Mouse (Mus musculus): ENCODE results near the gene Adam22. TPM values are rescaled to one million over a fixed set of nuclear protein-coding genes. Genes with fewer than 3 reads are reported as not detected.
"Not testable (repeated sequence)": the region's sequence is repeated elsewhere in the genome, so short reads cannot be mapped to it uniquely, and the experiment has no call there.

Adam22 gene
- polyA plus RNA-seq, 1 experiment from 2014 or later: 20.8 TPM

DNA sequence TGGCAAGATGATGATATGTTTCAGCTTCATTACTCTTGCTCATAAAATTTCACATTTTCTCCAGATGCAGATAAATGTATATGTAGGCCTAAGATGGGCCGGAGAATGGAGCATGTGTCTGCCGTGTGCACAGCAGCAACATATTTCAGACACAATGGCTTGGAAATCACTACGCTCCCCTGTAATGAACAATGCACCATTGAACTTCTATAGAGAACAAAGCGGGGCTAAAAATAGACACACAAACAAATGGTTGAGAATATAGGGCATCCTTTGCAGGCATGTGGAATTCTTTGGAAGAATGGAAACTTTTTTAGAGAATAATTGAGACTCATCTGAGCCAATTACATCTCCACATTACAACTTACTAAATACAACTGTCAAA, 143.6 kb downstream of the Adam22 start:
- Histone ChIP-seq H3K4me3 (no peak overlapping the region), H3K27ac (no peak overlapping the region)
- peak; percentile 61; the same call in 1 of the 2 replicates for ATAC-seq

DNA sequence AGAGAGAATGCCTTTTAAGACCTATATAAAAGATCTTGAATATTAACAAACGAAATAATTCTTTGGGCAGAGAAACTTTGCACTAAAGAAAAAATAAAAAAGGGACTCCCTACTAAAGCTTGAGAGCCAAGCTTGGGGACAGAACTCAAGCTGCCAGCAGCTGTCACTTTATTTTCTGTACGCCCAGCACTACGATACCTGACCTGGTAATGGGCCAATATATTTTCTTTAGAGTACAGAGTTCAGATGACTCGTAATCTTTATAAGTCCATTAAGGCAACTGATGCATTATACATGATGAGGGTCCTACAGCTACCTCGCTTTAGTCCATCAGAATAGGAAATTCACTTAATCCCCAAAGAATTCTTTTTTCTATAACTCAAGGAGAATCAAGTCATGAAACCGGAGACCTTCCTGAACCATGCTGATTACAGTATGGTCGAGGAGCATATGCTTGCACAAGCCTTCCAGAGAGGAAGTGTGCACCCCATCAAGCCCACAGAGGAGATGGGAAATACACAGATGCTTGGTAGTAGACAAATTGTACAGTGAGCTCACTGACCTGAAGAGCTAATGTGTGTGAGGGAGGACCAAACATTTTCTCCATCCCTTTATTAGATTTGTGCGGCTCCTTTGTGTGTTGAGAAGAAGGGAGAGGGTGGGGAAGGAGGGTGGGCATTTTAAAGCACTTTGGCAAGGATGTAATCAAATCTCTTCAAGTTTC, 144.2 kb downstream of the Adam22 start:
- Histone ChIP-seq H3K4me2 (no peak overlapping the region), H3K4me3 (no peak overlapping the region), H3K9ac (no peak overlapping the region), H3K27ac (no peak overlapping the region), H3K9me3 (replicated peaks) (no peaks in the 10 kb centered on the region), H3K27me3 (no peaks in the 10 kb centered on the region), H3K36me3 (ENCODE audit: poor library complexity, severe bottlenecking) (no peaks in the 10 kb centered on the region), H3K4me1 (no peaks in the 10 kb centered on the region)
- ATAC-seq: peak; percentile 51; the same call in 1 of the 2 replicates
- 83% methylated on average over 8 of the region's 8 CpGs for WGBS

More for the DNA sequence above, 143.6 kb downstream of the Adam22 start:
- H3K36me3 ChIP-seq (ENCODE audit: poor library complexity, severe bottlenecking): no peaks in the 10 kb centered on the region
- no peak overlapping the region for H3K4me2 ChIP-seq
- WGBS: 63% methylated on average over 4 of the region's 4 CpGs
- no peaks in the 10 kb centered on the region for H3K9me3 ChIP-seq (replicated peaks)
- H3K27me3 ChIP-seq: no peaks in the 10 kb centered on the region
- no peaks in the 10 kb centered on the region for H3K4me1 ChIP-seq
- no peak overlapping the region for H3K9ac ChIP-seq

DNA sequence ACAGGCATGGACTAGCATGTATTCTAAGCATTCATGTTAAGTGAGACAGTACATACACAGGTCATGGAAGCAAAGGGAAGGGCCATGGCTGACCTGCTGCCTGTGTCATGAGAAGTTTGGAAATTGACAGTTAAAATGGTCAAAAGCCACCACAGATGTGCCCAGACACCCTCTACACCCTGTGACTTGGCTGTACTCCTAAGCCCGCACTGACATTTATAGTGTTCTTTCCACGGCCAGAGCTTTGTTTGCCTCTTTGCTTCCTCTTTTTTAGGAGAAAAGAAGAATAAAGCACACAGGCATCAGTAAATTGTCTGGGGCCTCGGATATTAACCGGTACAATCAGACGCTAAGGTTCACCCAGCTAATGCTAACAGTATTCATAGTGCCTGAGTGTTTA, 146.3 kb downstream of the Adam22 start:
- no peak overlapping the region for H3K9ac ChIP-seq
- H3K27ac ChIP-seq: no peak overlapping the region
- H3K9me3 ChIP-seq (replicated peaks): no peaks in the 10 kb centered on the region
- no peaks in the 10 kb centered on the region for H3K4me1 ChIP-seq
- H3K27me3 ChIP-seq: no peaks in the 10 kb centered on the region
- no peak overlapping the region for H3K4me2 ChIP-seq
- WGBS: 89% methylated on average over 5 of the region's 5 CpGs
- no peak for ATAC-seq
- H3K36me3 ChIP-seq (ENCODE audit: poor library complexity, severe bottlenecking): no peaks in the 10 kb centered on the region
- no peak overlapping the region for H3K4me3 ChIP-seq

- Histone ChIP-seq H3K9ac (no peak overlapping the region), H3K27ac (no peak overlapping the region)
- 76% methylated on average over 1 of the region's 1 CpGs for WGBS
Observed at GRCm38 (mm10) chr5:8215841-8216240, 152.1 kb downstream of the Adam22 start.

DNA sequence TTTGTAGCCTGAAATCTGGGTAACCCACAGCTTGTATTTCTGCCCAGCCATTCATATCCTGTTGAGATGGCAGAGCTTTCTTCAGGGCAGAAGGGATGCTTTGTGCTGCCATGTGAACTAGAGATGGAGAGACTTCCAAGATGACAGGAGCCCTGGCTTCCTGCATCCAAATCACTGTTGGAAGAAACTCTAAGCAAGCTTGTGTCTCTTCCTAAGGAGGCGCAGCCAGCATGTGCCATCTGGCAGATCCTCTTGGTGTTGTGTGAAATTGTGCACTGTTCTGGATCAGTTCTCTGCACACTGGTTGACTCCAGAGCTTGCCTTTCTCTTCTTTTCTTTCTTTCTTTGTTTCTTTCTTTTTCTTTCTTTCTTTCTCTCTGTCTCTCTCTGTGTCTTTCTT, 183.0 kb downstream of the Adam22 start:
- not testable (repeated sequence) for H3K4me1 ChIP-seq; H3K4me3 ChIP-seq; H3K27me3 ChIP-seq; H3K4me2 ChIP-seq; H3K9me3 ChIP-seq (replicated peaks); H3K36me3 ChIP-seq (ENCODE audit: poor library complexity, severe bottlenecking); ATAC-seq; H3K9ac ChIP-seq; H3K27ac ChIP-seq
- 95% methylated on average over 1 of the region's 1 CpGs for WGBS

More at GRCm38 (mm10) chr5:8215841-8216240, 152.1 kb downstream of the Adam22 start:
- no peak overlapping the region for H3K4me3 ChIP-seq
- no peaks in the 10 kb centered on the region for H3K4me1 ChIP-seq
- no peaks in the 10 kb centered on the region for H3K9me3 ChIP-seq (replicated peaks)
- ATAC-seq: no peak
- H3K4me2 ChIP-seq: no peak overlapping the region
- H3K36me3 ChIP-seq (ENCODE audit: poor library complexity, severe bottlenecking): no peaks in the 10 kb centered on the region
- no peaks in the 10 kb centered on the region for H3K27me3 ChIP-seq

DNA sequence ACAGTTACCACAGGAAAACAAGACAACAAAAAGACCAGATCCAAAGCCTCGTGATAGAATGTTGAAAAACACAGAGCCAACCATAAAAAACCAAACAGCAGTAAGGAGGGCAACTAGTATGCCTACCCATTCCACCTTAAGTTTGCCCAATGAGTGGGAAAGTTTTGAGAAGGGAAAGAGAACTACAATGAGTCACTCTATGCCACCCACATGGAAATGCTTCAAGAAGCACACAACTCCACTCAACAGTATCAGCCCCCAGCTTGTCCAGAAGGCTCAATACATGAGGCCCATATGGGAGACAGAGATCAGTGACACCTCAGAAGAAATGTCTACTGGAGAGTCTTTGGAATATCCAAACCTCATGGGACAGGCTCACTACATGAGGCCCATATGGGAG, 187.3 kb downstream of the Adam22 start:
- Histone ChIP-seq H3K9me3 (replicated peaks) (no peaks in the 10 kb centered on the region), H3K4me3 (no peak overlapping the region), H3K36me3 (ENCODE audit: poor library complexity, severe bottlenecking) (no peaks in the 10 kb centered on the region), H3K4me1 (no peaks in the 10 kb centered on the region), H3K27ac (no peak overlapping the region), H3K27me3 (no peaks in the 10 kb centered on the region), H3K9ac (no peak overlapping the region), H3K4me2 (no peak overlapping the region)
- ATAC-seq: no peak
- 80% methylated on average over 1 of the region's 1 CpGs for WGBS

- H3K9me3 ChIP-seq (replicated peaks): no peaks in the 10 kb centered on the region
- H3K27me3 ChIP-seq: no peaks in the 10 kb centered on the region
- H3K4me2 ChIP-seq: no peak overlapping the region
- ATAC-seq: no peak
- H3K9ac ChIP-seq: no peak overlapping the region
- no peaks in the 10 kb centered on the region for H3K4me1 ChIP-seq
- H3K4me3 ChIP-seq: no peak overlapping the region
- H3K36me3 ChIP-seq (ENCODE audit: poor library complexity, severe bottlenecking): no peaks in the 10 kb centered on the region
- WGBS: 92% methylated on average over 17 of the region's 17 CpGs
- H3K27ac ChIP-seq: no peak overlapping the region
Observed at GRCm38 (mm10) chr5:8178111-8178510, 189.8 kb downstream of the Adam22 start.

GRCm38 (mm10) chr5:8164773-8165172, 203.2 kb downstream of the Adam22 start:
- no peaks in the 10 kb centered on the region for H3K36me3 ChIP-seq (ENCODE audit: poor library complexity, severe bottlenecking)
- H3K27me3 ChIP-seq: no peaks in the 10 kb centered on the region
- peak; percentile 61 for ATAC-seq
- no peak overlapping the region for H3K9ac ChIP-seq
- H3K9me3 ChIP-seq (replicated peaks): no peaks in the 10 kb centered on the region; the same call in 1 of the 2 replicates
- H3K4me2 ChIP-seq: no peak overlapping the region
- no peaks in the 10 kb centered on the region for H3K4me1 ChIP-seq
- no peak overlapping the region for H3K4me3 ChIP-seq
- no peak overlapping the region for H3K27ac ChIP-seq
- 43% methylated on average over 4 of the region's 4 CpGs for WGBS

DNA sequence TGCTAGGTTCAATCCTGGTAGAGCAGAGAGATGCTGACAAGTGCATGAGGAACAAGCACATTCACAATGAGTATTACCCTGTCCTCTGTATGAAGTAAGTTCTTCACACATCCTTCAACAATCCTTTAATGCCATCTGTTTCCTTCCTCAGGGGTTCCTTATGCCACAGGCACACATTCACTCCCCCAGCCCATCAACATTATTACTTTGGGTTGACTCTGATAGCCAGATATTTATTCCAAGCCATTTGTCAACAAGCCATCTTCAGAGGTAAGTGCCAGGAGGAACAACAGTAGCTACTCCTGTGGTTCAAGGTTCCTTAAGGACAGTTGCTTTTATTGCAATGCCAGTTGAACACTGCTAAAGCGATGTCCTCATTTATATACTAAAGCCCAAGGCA, 216.3 kb downstream of the Adam22 start:
- peak; percentile 34; the same call in 1 of the 2 replicates for ATAC-seq
- WGBS: 93% methylated on average over 1 of the region's 1 CpGs
- H3K4me1 ChIP-seq: no peaks in the 10 kb centered on the region
- no peak overlapping the region for H3K4me3 ChIP-seq
- H3K9me3 ChIP-seq (replicated peaks): no peaks in the 10 kb centered on the region
- H3K36me3 ChIP-seq (ENCODE audit: poor library complexity, severe bottlenecking): no peaks in the 10 kb centered on the region
- no peak overlapping the region for H3K9ac ChIP-seq
- no peak overlapping the region for H3K4me2 ChIP-seq
- no peaks in the 10 kb centered on the region for H3K27me3 ChIP-seq
- no peak overlapping the region for H3K27ac ChIP-seq

GRCm38 (mm10) chr5:8146146-8146545, 221.8 kb downstream of the Adam22 start:
- WGBS: 88% methylated on average over 2 of the region's 2 CpGs
- H3K27ac ChIP-seq: no peak overlapping the region
- ATAC-seq: no peak
- H3K9ac ChIP-seq: no peak overlapping the region
- H3K4me3 ChIP-seq: no peak overlapping the region
- no peaks in the 10 kb centered on the region for H3K27me3 ChIP-seq
- H3K9me3 ChIP-seq (replicated peaks): no peaks in the 10 kb centered on the region
- H3K4me2 ChIP-seq: no peak overlapping the region
- H3K36me3 ChIP-seq (ENCODE audit: poor library complexity, severe bottlenecking): no peaks in the 10 kb centered on the region
- 0 out of 2 replicates have a peak, but pooled peaks cover 8% of the 10 kb centered on the region for H3K4me1 ChIP-seq

GRCm38 (mm10) chr5:8145473-8145872, 222.5 kb downstream of the Adam22 start:
- Histone ChIP-seq H3K4me1 (0 out of 2 replicates have a peak, but pooled peaks cover 8% of the 10 kb centered on the region), H3K27me3 (no peaks in the 10 kb centered on the region), H3K4me2 (no peak overlapping the region), H3K27ac (no peak overlapping the region), H3K36me3 (ENCODE audit: poor library complexity, severe bottlenecking) (no peaks in the 10 kb centered on the region), H3K4me3 (no peak overlapping the region), H3K9me3 (replicated peaks) (no peaks in the 10 kb centered on the region), H3K9ac (no peak overlapping the region)
- WGBS: 9% methylated on average over 5 of the region's 5 CpGs
- ATAC-seq: peak; percentile 71

- no peaks in the 10 kb centered on the region for H3K27me3 ChIP-seq
- no peaks in the 10 kb centered on the region for H3K9me3 ChIP-seq (replicated peaks)
- H3K4me3 ChIP-seq: no peak overlapping the region
- H3K9ac ChIP-seq: no peak overlapping the region
- 0 out of 2 replicates have a peak, but pooled peaks cover 7% of the 10 kb centered on the region for H3K36me3 ChIP-seq (ENCODE audit: poor library complexity, severe bottlenecking)
- WGBS: 81% methylated on average over 5 of the region's 5 CpGs
- H3K4me2 ChIP-seq: no peak overlapping the region
- ATAC-seq: no peak
- H3K27ac ChIP-seq: no peak overlapping the region
- H3K4me1 ChIP-seq: no peaks in the 10 kb centered on the region
Observed at GRCm38 (mm10) chr5:8132546-8132945, 235.4 kb downstream of the Adam22 start.

DNA sequence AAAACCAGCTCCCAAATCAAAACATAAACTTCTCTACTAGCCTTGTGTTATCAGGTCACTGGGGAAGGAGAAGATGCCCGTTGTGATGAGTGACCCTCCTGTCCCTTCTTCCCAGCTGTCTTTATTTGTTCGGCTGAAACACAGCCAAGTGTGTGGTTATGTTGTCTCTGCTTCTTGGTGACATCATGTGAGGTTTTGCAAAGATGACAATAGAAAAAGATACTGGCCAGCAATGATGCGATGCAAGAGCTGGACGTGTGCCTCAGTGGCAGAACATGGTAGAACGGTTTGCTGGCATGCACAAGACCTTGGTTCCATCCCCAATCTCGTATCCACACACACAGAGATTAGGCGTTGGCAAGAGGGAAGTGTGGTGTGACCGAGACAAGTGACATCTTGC, 236.0 kb downstream of the Adam22 start:
- WGBS: 89% methylated on average over 8 of the region's 8 CpGs
- Histone ChIP-seq H3K27me3 (no peaks in the 10 kb centered on the region), H3K4me1 (no peaks in the 10 kb centered on the region), H3K4me3 (no peak overlapping the region), H3K9me3 (replicated peaks) (no peaks in the 10 kb centered on the region), H3K36me3 (ENCODE audit: poor library complexity, severe bottlenecking) (peaks cover 12% of the 10 kb centered on the region), H3K9ac (no peak overlapping the region), H3K27ac (no peak overlapping the region), H3K4me2 (no peak overlapping the region)
- ATAC-seq: no peak
